Mouse (Mus musculus): ENCODE results near the gene Usp43.

Usp43 gene

GRCm38 (mm10) chr11:67885921-67886320, 36.0 kb downstream of the Usp43 start:
- Histone ChIP-seq H3K9me3 (ENCODE audit: low read length) (peaks cover 11% of the 10 kb centered on the region), H3K36me3 (ENCODE audit: insufficient read depth, low read length) (peaks cover 6% of the 10 kb centered on the region; the same call in 1 of the 2 replicates), H3K27me3 (ENCODE audit: insufficient read depth, low read length) (no peaks in the 10 kb centered on the region), H3K4me3 (replicated peaks; ENCODE audit: low read length) (no peak overlapping the region), H3K4me1 (replicated peaks; ENCODE audit: low read depth, low read length) (no peaks in the 10 kb centered on the region)
- TF ChIP-seq POU5F1 (IDR thresholded peaks at IDR 0.05; ENCODE audit: borderline replicate concordance, low read length) (no peak), CTCF (conservative IDR thresholded peaks at IDR 0.05; ENCODE audit: low read length) (peak; percentile 58)

- H3K36me3 ChIP-seq (ENCODE audit: insufficient read depth, low read length): no peaks in the 10 kb centered on the region
- no peak for TF ChIP-seq CTCF (conservative IDR thresholded peaks at IDR 0.05; ENCODE audit: low read length)
- no peak for TF ChIP-seq NANOG (IDR thresholded peaks at IDR 0.05; ENCODE audit: borderline replicate concordance, low read length)
- no peak for TF ChIP-seq POU5F1 (IDR thresholded peaks at IDR 0.05; ENCODE audit: borderline replicate concordance, low read length)
- H3K4me1 ChIP-seq (replicated peaks; ENCODE audit: low read depth, low read length): peaks cover 18% of the 10 kb centered on the region
- no peaks in the 10 kb centered on the region for H3K9me3 ChIP-seq (ENCODE audit: low read length)
- no peak overlapping the region for H3K4me3 ChIP-seq (replicated peaks; ENCODE audit: low read length)
- H3K27me3 ChIP-seq (ENCODE audit: insufficient read depth, low read length): no peaks in the 10 kb centered on the region
Observed at GRCm38 (mm10) chr11:67865521-67866197, 56.3 kb downstream of the Usp43 start.

- Histone ChIP-seq H3K4me1 (replicated peaks; ENCODE audit: low read depth, low read length) (peaks cover 24% of the 10 kb centered on the region), H3K9me3 (ENCODE audit: low read length) (no peaks in the 10 kb centered on the region), H3K4me3 (replicated peaks; ENCODE audit: low read length) (no peak overlapping the region), H3K27me3 (ENCODE audit: insufficient read depth, low read length) (no peaks in the 10 kb centered on the region), H3K36me3 (ENCODE audit: insufficient read depth, low read length) (no peaks in the 10 kb centered on the region)
- TF ChIP-seq CTCF (conservative IDR thresholded peaks at IDR 0.05; ENCODE audit: low read length) (0 out of 2 replicates have a peak, but pooled peaks have one; percentile 2), NANOG (IDR thresholded peaks at IDR 0.05; ENCODE audit: borderline replicate concordance, low read length) (no peak)
Observed at GRCm38 (mm10) chr11:67865100-67865499, 56.9 kb downstream of the Usp43 start.

GRCm38 (mm10) chr11:67861399-67861838, 60.5 kb downstream of the Usp43 start:
- TF ChIP-seq CTCF (conservative IDR thresholded peaks at IDR 0.05; ENCODE audit: low read length) (no peak), NANOG (IDR thresholded peaks at IDR 0.05; ENCODE audit: borderline replicate concordance, low read length) (no peak), POU5F1 (IDR thresholded peaks at IDR 0.05; ENCODE audit: borderline replicate concordance, low read length) (no peak)
- Histone ChIP-seq H3K27me3 (ENCODE audit: insufficient read depth, low read length) (no peaks in the 10 kb centered on the region), H3K36me3 (ENCODE audit: insufficient read depth, low read length) (no peaks in the 10 kb centered on the region), H3K4me3 (replicated peaks; ENCODE audit: low read length) (peak overlapping the region; percentile 49; the same call in 1 of the 2 replicates), H3K4me1 (replicated peaks; ENCODE audit: low read depth, low read length) (peaks cover 36% of the 10 kb centered on the region), H3K9me3 (ENCODE audit: low read length) (no peaks in the 10 kb centered on the region)

- Histone ChIP-seq H3K27me3 (ENCODE audit: insufficient read depth, low read length) (no peaks in the 10 kb centered on the region; the same call in 1 of the 2 replicates), H3K36me3 (ENCODE audit: insufficient read depth, low read length) (no peaks in the 10 kb centered on the region), H3K4me3 (replicated peaks; ENCODE audit: low read length) (peak overlapping the region; percentile 49; the same call in 1 of the 2 replicates), H3K9me3 (ENCODE audit: low read length) (no peaks in the 10 kb centered on the region), H3K4me1 (replicated peaks; ENCODE audit: low read depth, low read length) (peaks cover 36% of the 10 kb centered on the region)
- TF ChIP-seq POU5F1 (IDR thresholded peaks at IDR 0.05; ENCODE audit: borderline replicate concordance, low read length): no peak
- TF ChIP-seq CTCF (conservative IDR thresholded peaks at IDR 0.05; ENCODE audit: low read length): no peak
- no peak for TF ChIP-seq NANOG (IDR thresholded peaks at IDR 0.05; ENCODE audit: borderline replicate concordance, low read length)
Observed at GRCm38 (mm10) chr11:67860743-67861398, 61.1 kb downstream of the Usp43 start.

- Histone ChIP-seq H3K27me3 (ENCODE audit: insufficient read depth, low read length) (no peaks in the 10 kb centered on the region; the same call in 1 of the 2 replicates), H3K9me3 (ENCODE audit: low read length) (no peaks in the 10 kb centered on the region), H3K36me3 (ENCODE audit: insufficient read depth, low read length) (no peaks in the 10 kb centered on the region), H3K4me3 (replicated peaks; ENCODE audit: low read length) (no peak overlapping the region), H3K4me1 (replicated peaks; ENCODE audit: low read depth, low read length) (peaks cover 40% of the 10 kb centered on the region)
- TF ChIP-seq POU5F1 (IDR thresholded peaks at IDR 0.05; ENCODE audit: borderline replicate concordance, low read length) (no peak), CTCF (conservative IDR thresholded peaks at IDR 0.05; ENCODE audit: low read length) (no peak)
Observed at GRCm38 (mm10) chr11:67858518-67858917, 63.4 kb downstream of the Usp43 start.

GRCm38 (mm10) chr11:67855035-67855434, 66.9 kb downstream of the Usp43 start:
- Histone ChIP-seq H3K4me1 (replicated peaks; ENCODE audit: low read depth, low read length) (peaks cover 16% of the 10 kb centered on the region), H3K36me3 (ENCODE audit: insufficient read depth, low read length) (no peaks in the 10 kb centered on the region), H3K4me3 (replicated peaks; ENCODE audit: low read length) (no peak overlapping the region), H3K9me3 (ENCODE audit: low read length) (no peaks in the 10 kb centered on the region), H3K27me3 (ENCODE audit: insufficient read depth, low read length) (no peaks in the 10 kb centered on the region; the same call in 1 of the 2 replicates)
- TF ChIP-seq NANOG (IDR thresholded peaks at IDR 0.05; ENCODE audit: borderline replicate concordance, low read length) (no peak), POU5F1 (IDR thresholded peaks at IDR 0.05; ENCODE audit: borderline replicate concordance, low read length) (0 out of 2 replicates have a peak, but pooled peaks have one; percentile 47), CTCF (conservative IDR thresholded peaks at IDR 0.05; ENCODE audit: low read length) (peak; percentile 99)

- Histone ChIP-seq H3K36me3 (ENCODE audit: insufficient read depth, low read length) (no peaks in the 10 kb centered on the region), H3K9me3 (ENCODE audit: low read length) (no peaks in the 10 kb centered on the region), H3K4me1 (replicated peaks; ENCODE audit: low read depth, low read length) (peaks cover 10% of the 10 kb centered on the region), H3K27me3 (ENCODE audit: insufficient read depth, low read length) (no peaks in the 10 kb centered on the region; the same call in 1 of the 2 replicates), H3K4me3 (replicated peaks; ENCODE audit: low read length) (no peak overlapping the region)
- no peak for TF ChIP-seq POU5F1 (IDR thresholded peaks at IDR 0.05; ENCODE audit: borderline replicate concordance, low read length)
Observed at GRCm38 (mm10) chr11:67853996-67854395, 68.0 kb downstream of the Usp43 start.

Data from E14TG2a.4 (cell line).